Mouse (Mus musculus) gastrocnemius, postnatal 36 days (tissue): ENCODE results near the gene Mst1. TPM values are rescaled to one million over a fixed set of nuclear protein-coding genes. Genes with fewer than 3 reads are reported as not detected.

Experiments
- DNase-seq, 2 experiments: peaks; one replicate each; pipeline ENCODE4 v3.0.0; 2022
- intact Hi-C: fragments of 180-260 bp; cut with DNase I; formaldehyde crosslinking; loops from one replicate; pipeline ENCODE4 v1.15.1; 2025
- total RNA-seq, 2 experiments: library from RNA; stranded (reverse); gene quantifications; 2 replicates each; pipeline ENCODE4 v1.2.3; 2021

The Mst1 gene
- total RNA-seq, 2 experiments from 2014 or later, result not detected

DNA sequence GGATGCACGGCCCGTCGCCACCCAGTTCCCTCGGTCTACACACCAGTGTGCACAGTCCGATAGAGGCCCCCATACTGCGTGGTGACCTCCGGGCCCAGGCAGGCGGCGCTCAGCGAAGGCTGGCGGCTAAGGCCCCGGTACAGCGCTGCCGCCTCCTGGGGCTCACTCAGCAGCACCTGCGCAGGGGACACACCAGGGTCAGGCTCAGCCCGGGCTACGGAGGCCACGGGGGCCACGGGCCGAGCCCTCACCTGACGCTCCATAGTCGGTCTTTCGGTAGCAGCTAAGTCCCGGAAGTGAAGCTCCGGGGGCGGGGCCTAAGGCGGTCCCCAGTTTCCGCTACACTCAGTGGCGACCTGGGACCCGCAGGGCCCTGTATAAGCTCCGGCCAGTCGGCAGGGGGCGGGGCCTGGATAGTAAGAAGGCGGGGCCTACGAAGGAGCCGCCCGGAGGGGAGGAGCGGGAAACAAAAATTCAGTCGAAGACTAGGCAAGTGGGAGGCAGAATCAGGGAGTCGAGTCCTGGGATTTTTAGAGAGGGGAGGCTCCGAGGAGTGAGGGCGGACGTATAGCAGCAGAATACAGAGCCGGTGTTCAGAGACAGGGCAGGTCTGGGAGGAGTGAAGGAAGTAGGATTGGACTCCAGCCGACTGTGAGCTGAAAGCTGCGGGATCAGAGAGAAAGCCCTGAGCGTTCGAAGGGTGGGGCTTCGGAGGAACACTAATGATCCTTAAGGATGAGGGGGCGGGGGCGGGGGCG is 14.1 kb downstream of the Mst1 start, which contains the start of gene Apeh:
Gene Apeh (minus strand): TSS at position 423 of the 758 bp plus-strand sequence.
- DNase-seq, result peak; percentile 93 to 96
- intact Hi-C loops, result loop anchor here (5.0 kb wide), 1 partner anchor 198 kb away; the partner anchor contains the start of gene Nicn1

DNA sequence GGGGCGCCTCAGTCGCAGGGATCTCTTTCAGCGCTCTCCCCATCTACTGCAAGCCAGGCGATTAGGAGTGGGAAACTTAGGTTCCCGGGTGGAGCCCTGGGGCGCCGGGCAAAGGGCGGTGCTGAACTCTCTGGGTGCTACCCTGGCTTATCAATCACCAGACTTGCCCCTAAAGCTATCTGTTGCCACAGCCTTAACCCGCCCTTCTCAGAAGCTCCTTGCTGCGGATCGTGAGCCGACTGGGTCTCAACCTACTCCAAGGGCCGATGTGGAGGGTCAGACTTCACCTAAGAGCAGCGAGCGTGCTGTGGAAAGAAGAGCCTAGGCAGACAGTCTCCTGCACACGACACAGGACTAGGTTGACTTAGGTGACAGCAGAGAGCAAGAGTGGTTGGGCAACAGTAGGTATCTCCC is 14.8 kb downstream of the Mst1 start:
- peak in 1 of 2 experiments; percentile 37 for DNase-seq
- intact Hi-C loops, result loop anchor here (5.0 kb wide), 1 partner anchor 197 kb away; the partner anchor contains the start of gene Nicn1

DNA sequence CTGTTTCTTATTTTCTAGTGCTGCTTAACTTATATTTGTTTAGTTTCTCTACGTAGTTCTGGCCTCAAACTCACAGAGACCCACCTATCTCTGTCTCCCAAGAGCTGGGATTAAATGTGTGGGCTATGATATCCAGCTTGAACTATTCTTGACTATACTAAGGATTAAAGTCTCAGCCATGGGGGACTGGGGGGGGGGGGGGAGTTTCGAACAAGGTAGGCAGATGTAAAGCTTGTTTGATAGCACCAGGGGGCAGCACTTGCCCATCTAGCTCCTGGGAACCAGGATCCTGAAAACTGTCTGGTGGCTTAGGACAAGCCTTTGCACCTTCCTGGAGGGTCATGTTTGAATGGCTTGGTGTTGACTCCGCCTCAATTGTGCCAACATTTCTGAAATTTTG is 15.3 kb downstream of the Mst1 start:
- intact Hi-C loops, result no loop called here
- DNase-seq, result peak in 1 of 2 experiments; percentile 42

DNA sequence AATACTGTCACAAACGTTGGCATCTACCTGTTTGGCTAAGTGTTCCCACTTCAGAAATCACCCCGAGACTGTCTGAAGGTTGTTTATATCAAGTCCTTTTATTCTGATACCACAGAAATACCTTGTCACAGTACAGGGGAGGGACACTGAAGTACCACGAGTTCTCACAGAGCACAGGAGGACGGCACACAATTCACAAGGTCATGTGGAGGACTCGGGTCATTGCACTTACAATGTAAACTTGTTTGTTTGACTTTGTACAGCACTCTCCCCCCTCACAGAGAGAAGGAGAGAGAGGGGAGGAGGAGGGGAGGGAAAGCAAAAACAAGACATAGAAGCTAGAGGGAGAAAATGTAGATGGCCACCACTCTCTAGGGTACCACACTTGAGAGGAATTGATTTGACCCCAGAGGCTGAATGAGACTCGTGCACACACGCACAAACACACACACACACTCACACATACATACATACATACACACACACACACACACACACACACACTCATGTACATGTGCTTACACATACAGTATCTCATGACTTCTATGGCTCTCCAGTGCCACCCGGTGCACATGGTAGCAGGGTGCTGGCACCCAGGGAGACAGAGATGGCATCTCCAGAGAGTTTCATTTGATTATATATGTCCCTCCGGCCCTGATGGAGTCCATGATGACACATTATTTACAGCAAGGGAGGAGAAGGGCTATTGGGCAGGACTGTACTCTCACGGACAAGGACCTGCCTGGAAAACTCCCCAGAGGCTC is 15.9 kb downstream of the Mst1 start:
- no peak for DNase-seq

DNA sequence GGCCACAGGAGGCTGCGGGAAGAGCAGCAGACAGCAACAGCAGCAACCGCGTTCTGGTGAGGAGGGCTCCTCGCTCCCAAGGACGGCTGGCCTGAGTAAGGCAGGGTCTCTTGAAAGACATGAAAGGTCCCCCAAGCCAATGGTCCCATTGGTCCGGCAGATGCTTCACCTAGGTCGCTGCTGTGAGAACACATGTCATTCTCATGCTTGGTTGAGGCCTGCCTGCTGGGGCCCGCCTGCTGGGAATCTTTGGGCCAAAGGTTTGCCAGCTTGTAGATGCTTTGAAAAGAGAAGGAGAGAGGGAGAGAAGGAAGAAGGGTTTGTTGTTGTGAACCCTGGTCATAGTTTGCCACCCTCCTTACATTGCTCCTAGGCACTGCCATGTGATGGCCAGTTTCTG is 19.4 kb downstream of the Mst1 start:
- no peak for DNase-seq
- intact Hi-C loops, result loop anchor here (10.0 kb wide), 1 partner anchor 335 kb away; the partner anchor contains the start of gene BC048562

More for the DNA sequence above, 15.9 kb downstream of the Mst1 start:
- intact Hi-C loops, result loop anchor here (2.0 kb wide), 2 partner anchors 103 to 185 kb away; no protein-coding TSS in a partner anchor

DNA sequence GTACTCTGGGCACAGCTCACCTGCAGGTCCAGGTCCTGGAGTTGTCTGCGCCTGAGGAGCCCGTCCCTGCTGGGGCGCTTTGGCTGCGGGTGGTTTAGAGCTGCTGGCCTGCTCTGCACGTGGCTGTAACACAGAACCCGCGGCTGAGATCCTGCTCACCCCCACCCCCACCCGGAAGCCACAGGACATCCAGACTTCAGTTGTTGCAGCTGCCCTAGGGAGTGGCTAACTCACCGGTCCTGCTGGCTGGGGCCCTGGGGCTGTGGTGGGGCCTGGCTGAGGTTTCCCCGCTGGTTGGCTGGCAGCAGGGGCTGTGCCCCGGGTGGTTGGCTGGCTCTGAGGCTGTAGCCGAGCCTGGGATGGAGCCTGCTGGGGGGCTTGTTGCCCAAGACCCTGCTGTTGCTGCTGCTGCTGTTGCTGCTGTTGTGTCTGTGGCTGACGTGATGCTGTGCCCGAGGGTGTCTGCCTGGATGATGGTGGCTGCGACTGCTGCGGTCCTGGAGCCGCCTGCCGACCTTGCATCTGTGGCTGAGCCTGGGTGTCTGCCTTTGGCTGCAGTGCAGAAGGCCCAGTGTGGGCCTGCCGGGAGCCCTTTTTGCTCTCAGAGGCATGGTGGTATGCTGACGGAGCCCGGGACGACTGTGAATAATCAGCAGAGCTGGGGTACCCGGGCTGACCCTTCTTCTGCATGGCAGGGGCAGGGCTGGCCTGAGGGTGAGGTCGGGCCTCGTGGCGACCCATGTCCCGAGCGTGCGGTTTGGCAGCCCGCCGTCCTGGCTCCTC is 24.7 kb downstream of the Mst1 start:
- no peak for DNase-seq
- intact Hi-C loops, result loop anchor here (10.0 kb wide), 1 partner anchor 330 kb away; the partner anchor contains the start of gene BC048562

DNA sequence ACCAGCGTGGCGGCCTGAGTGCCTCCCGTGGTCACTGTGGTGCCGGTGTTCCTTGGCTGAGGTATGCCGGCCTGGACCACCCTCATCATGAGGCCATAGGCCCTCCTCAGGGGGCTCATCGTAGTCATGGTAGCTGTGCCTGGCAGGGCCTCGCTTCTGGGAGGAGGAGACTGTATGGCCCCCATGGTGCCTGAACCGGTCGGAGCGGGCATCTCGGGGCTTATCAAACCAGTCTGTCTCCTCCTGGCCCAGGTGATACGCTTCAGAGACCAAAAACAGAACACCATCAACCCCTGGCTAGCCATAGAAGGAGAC is 25.3 kb downstream of the Mst1 start:
- no peak for DNase-seq
- intact Hi-C loops, result loop anchor here (10.0 kb wide), 1 partner anchor 329 kb away; the partner anchor contains the start of gene BC048562

DNA sequence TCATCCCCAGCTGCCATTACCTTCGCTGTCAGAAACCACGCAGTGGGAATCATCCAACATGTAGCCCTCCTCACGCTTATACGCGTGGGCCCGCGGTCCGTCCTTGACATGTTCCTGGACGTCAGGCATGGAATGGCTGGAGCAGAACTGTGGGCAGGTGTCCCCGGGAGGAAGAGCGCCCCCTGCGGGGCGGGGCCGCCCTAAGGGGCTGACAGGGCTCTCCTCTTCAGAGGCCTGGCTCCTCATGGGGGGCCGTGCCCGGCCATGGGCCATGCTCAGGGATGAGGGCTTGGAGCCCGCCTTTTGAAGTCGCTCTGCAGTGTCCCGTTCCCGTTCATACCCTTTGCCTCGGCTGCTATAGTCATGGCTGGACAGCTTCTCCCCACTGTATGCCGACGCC is 25.9 kb downstream of the Mst1 start:
- no peak for DNase-seq
- intact Hi-C loops, result loop anchor here (10.0 kb wide), 1 partner anchor 329 kb away; the partner anchor contains the start of gene BC048562

DNA sequence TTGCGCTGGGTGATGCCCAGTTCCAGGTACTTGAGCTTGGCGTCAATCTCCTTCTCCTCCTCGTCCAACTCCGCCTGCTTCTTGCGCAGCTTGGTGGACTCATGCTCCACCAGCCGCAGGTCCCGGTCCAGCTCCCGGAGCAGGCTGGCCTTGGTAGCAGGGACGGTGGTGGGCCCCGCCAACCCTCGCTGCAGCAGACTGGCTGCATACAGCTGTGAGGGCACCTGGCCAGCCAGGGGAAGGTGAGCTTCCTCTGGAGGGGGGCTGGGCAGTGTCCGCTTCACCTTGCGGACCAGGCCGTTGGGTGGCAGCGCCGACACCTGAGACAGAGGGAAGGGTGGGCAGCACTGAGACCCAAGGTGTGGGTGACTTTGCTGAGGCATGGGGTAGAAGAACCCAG is 27.6 kb downstream of the Mst1 start:
- DNase-seq, result no peak
- intact Hi-C loops, result loop anchor here (10.0 kb wide), 1 partner anchor 327 kb away; the partner anchor contains the start of gene BC048562

DNA sequence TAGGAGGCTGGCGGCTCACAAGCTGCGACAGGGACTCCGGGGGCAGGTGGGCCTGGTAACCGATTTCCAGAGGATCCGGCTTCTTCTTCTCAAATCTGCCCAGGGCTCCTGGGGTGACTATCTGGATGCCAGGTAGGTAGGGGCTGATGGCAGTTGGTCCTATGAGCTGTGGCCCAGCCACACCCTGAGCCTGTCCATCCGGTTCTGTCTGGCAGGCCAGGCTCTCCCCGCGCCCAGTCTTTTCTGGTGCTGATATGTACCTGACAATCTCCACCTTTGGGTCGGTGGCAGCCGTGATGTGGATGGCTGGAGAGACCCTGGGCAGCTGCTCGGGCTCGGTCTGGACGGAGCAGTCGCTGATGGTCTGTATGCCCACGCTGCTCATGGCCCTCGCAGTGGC is 29.9 kb downstream of the Mst1 start:
- DNase-seq, result no peak
- intact Hi-C loops, result no loop called here

DNA sequence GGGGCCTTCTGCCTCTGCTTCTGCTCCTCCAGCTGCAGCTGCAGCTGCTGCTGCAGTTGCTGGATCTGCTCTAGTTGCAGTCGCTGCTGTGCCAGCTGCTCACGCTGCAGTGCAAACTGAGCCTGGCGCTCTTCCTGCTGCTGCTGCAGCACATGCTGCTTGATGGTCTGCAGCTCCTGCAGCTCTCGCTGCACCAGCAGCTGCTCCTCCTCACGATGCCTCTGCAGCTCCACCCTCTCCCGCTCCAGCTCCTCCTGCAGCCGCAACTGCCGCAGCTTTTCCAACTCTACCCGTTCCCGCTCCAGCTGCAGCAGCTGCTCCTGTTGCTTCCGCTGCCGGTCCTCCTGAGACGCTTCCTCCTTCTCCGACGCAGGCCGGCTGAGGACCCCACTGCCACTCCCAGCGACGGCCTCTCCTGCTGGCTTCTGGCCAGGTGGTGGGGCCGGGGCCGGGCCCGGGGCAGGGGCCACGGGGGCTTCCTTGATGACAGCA is 30.9 kb downstream of the Mst1 start:
- intact Hi-C loops, result no loop called here
- no peak for DNase-seq

DNA sequence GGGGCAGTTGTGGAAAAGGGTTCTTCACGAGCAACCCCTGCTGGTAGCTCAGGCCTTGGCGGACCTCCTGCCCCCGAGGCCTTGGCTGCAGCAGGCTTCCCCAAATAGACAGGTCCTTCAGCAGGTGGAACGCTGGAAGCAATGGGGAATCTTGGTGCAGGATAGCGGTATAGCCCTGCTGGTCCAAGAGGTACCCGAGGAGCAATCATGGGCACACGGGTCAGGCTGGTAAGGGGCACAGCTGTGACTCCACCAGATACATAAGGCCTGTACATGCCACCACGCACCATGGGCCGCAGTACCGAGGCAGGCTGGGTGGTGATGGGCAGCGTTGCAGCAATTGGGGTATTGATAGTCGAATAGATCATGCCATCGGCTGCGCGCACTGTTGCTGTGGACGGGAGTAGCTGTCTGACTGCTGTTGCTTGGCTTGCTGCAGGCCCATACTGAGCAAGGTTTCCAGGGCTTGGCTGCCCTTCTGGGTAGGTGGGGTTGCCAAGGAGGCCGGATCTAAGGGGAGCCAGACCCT is 31.4 kb downstream of the Mst1 start:
- no peak for DNase-seq

DNA sequence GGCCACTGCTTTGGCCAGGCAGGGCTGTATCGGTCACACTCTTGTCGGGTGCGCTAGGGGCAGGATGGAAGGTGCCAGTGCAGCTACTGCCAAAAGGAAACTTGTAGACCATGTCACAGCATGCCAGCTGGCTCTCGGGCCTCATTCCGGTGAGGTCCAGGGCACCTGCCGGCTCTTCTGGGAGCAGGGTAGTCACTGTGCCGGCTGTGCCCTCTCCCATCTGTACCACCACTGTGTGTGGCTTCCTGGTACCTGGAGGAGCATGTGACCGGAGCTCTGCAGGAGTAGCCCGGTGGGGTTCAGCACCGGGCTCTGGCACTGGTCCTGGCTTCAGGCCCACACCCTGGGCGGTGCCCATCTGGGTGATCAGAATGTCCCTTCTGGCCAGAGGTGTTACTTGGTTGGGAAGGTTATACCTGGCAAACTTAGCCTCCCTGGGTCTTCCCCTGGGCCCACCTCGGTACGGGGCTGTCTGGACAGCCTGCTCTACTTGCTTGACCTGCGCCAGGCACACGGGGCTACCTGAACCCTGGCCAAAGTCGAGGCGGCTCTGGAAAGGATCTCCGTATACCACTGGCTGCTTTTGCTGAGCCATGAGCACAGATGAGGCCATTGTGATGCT is 32.6 kb downstream of the Mst1 start:
- intact Hi-C loops, result no loop called here
- peak; percentile 50 to 58 for DNase-seq

More for the DNA sequence above, 31.4 kb downstream of the Mst1 start:
- intact Hi-C loops, result no loop called here

DNA sequence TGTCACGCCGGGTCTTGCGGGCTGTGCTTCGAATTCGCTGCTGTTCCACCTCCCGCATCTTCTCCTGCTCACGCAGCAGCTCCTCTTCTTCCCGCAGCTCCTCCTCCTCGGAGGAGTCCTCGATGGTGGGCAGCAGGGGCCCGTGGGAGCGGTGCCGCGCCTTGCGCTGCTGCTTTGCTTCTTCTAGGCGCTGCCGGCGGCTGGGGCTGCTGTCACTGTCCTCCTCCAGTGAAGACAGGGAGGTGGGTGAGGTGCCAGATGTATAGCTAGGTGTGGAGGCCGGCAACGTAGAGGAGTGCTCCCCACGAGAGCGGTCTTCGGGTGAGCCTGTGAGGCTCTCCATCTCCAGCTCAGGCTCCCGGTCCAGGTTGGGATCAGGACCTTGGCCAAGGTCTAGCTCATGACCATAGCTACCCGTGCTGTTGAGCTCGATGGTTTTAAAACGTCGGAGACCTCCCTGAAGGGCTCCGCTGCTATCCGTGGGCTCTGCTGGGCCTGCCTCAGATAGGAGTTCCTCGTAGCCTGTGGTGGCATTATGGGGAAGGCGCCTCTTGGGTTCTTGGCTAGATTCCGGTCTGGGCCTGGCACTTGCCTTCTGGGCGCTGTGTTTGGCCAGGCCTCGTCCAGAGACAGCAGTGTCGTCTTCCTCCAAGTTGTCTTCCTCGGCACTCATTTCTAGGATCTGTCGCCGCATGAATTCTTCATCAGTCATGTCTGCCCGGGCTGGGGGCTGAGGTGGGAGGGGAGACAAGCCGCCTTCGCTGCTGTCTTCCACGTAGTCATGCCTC is 35.2 kb downstream of the Mst1 start:
- intact Hi-C loops, result no loop called here
- no peak for DNase-seq

DNA sequence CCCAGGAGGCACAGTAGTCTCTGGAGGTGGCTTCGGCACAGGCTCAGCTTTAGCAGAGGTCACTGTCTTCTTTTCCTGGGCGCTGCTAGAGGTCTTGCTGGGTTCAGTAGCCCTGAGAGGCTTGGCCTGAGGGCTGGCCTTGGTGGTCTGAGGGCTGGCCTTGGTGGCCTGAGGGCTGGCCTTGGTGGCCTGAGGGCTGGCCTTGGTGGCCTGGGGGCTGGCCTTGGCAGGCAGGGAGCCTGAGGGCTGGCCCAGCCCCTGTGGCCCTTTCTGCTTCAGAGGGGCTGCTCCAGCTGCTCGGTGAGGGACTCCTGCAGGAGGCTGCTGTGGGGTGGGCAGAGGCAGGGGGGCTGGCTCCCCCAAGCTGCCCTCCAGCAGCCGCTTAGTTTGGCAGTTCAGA is 36.9 kb downstream of the Mst1 start:
- no peak for DNase-seq
- intact Hi-C loops, result no loop called here

DNA sequence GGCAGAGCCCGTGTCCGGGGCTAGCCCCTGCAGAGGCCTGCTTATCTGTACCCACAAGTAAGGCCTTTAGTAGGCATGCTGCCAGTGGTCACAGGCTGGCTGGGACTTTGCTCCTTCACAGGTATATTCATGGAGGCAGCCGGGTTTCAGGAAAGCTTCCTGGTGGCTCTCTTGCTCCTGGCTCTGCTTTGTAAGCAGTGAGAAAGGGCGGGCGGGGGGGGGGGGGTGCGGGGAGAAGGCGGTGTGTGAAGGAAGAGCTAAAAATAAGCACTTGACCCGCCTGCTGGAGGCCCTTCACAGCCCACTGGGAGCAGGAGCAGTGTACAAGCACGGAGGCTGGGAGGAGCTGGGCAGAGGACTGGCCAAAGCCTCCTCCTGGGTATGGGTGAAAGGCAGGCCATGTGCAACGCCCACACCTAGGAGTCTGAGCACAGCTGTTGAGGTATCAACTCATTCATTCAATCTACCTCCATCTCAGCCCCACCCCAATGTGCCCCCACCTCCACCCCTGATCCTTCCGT is 39.7 kb downstream of the Mst1 start:
- peak in 1 of 2 experiments; percentile 44 for DNase-seq
- intact Hi-C loops, result no loop called here

DNA sequence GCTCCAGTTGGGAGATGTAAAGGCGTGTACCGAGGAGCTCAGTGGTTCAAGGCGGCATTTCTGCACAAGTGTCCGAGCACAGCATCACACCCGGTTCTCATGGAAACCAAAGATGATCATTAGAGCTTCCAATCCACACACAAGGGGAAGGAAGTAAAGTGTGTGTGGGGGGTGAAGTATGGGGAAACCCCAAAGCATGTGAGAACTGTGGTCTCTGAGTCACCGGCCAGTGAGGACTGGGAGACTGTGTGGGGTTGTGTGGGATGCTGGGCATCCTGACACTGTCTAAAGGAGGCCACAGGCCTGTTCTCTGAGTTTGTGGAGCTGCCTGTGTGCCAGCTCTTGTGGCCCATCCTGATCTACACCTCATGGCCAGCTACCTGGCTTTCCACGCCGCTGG is 40.4 kb downstream of the Mst1 start:
- DNase-seq, result no peak
- intact Hi-C loops, result no loop called here

DNA sequence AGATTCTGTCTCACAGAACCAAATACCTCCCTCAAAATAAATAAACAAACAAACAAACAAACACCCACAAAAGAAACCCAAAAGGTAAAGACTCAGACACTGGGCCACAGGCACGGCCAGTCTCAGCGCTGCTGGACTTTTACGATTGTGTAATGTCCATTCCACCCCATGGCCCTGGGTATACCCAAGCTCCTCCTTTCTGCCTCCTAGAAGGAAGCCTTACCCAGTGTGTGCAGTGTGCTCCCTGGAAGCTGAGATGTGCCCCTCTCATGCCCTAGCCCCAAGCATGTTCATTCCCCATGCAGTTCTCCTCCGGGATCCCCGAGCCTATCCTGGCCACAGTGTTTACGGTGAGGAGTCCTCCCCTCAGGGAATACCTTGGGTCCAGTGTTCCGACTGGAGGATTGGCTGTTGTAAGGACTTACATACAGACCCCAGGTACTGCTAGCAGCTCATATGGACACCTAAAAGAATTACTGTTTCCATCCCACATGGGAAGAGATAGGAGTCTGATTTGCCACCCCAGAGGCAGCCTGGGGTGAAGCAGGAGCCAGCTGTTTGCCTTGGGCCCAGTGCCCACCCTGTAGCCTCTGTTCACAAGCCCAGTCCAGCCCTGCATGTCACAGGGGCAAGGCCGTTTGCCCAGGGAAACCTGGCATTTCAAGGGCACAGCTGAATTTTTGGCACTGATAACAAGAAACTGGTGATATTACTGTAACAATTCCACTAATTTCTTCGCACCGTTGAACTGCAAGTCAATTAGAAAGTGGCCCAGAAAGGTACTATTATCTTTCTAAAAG is 41.1 kb downstream of the Mst1 start:
- intact Hi-C loops, result no loop called here
- DNase-seq, result no peak
